Mouse (Mus musculus) liver, adult 2 months (tissue): ENCODE data around the gene Sepsecs.

ENCODE experiments used
- CTCF ChIP-seq: fragments of 200-500 bp; IDR thresholded peaks from 2 replicates; pipeline ENCODE4 v1.5.1; 2011; ENCODE audit warnings: low read depth, low read length, control low read depth
- POLR2A ChIP-seq: fragments of 200-500 bp; IDR thresholded peaks from 2 replicates; pipeline ENCODE4 v1.6.1; 2011; ENCODE audit warnings: low read length, control low read depth; ENCODE audit not compliant: insufficient read depth; ENCODE audit errors: extremely low read depth

DNA sequence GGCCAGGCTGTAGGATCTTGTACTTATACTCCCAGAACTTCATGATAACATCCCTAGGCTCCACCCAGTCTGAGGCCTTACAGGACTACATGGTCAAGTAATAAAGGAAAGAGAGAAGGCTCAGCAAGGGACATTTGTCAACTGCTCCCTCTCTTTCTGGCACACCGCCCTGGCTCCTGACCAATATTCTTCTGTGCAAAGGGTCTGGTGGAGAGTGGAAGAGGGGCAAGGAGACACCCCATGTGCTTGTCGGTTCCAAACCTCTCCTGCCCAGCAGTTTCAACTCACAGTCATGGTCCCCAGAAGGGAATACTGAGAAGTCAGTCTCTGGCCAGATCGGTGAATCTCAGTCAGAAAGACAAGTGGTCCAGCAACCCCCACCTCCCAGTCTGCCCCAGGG, 40.7 kb downstream of the Sepsecs start:
- TF ChIP-seq CTCF (no peak), POLR2A (no peak)
